Mouse (Mus musculus): ENCODE measurements at regions not wholly inside any gene's neighbourhood (a gene's known extent, or its start where the extent isn't known, plus 50 kb on each side); places are given as distances from the start of the nearest gene placed in this dataset.

- no peak overlapping the region for H3K4me3 ChIP-seq (replicated peaks in 1 of 3; ENCODE audit: low read depth in 2 of 3, low read length in 2 of 3, poor library complexity in 1 of 3)
- no peak for DNase-seq (ENCODE audit: extremely low read depth)
- H3K79me2 ChIP-seq (replicated peaks; ENCODE audit: control insufficient read depth, extremely low read depth, insufficient read depth, poor library complexity, severe bottlenecking): no peaks in the 10 kb centered on the region
- peaks cover 6 to 9% of the 10 kb centered on the region in 2 experiments; a peak in 3 of 4 replicates for H3K4me1 ChIP-seq (ENCODE audit: control insufficient read depth in 1 of 2, insufficient read depth in 2 of 2)
- H3K27ac ChIP-seq (ENCODE audit: insufficient read depth, low read depth): no peak overlapping the region
- no peaks in the 10 kb centered on the region for H3K9me3 ChIP-seq (replicated peaks; ENCODE audit: low read length)
- H3K9ac ChIP-seq (ENCODE audit: insufficient read depth, low read depth): no peak overlapping the region
- dilution Hi-C loops (cut with MboI; ENCODE audit: extremely low pct_ligation_motif_present, extremely low pct_unique_long_range_greater_than_20kb, low sequenced_read_pairs): no loop called here
- no peak overlapping the region for H3K4me2 ChIP-seq (ENCODE audit: insufficient read depth, low read depth, poor library complexity, severe bottlenecking)
- no peaks in the 10 kb centered on the region for H3K27me3 ChIP-seq (replicated peaks)
- H3K36me3 ChIP-seq (replicated peaks in 1 of 2; ENCODE audit: control insufficient read depth in 1 of 2, insufficient read depth in 1 of 2, low read length in 1 of 2): no peaks in the 10 kb centered on the region
- TF ChIP-seq ELF1 (IDR thresholded peaks at IDR 0.05; ENCODE audit: low read depth, low read length) (no peak), MAZ (IDR thresholded peaks at IDR 0.05; ENCODE audit: low read depth, low read length) (no peak), ZMIZ1 (IDR thresholded peaks at IDR 0.05; ENCODE audit: low read depth, low read length) (no peak), USF1 (IDR thresholded peaks at IDR 0.05; ENCODE audit: low read depth, low read length) (no peak), CHD2 (IDR thresholded peaks at IDR 0.05; ENCODE audit: low read length) (no peak), MYC (IDR thresholded peaks at IDR 0.05; ENCODE audit: low read depth, low read length) (no peak), GABPA (IDR thresholded peaks at IDR 0.05; ENCODE audit: insufficient replicate concordance, low read depth, low read length) (no peak), ZNF384 (IDR thresholded peaks at IDR 0.05; ENCODE audit: low read depth, low read length) (no peak), ETS1 (conservative IDR thresholded peaks at IDR 0.05; ENCODE audit: low read depth, low read length) (no peak), BHLHE40 (IDR thresholded peaks at IDR 0.05; ENCODE audit: low read depth, low read length) (no peak), TCF12 (IDR thresholded peaks at IDR 0.05; ENCODE audit: low read depth, low read length) (no peak), POLR2A (IDR thresholded peaks at IDR 0.05; ENCODE audit: low read depth, low read length) (no peak), MAX (IDR thresholded peaks at IDR 0.05; ENCODE audit: low read length) (no peak), KAT2A (IDR thresholded peaks at IDR 0.05; ENCODE audit: insufficient replicate concordance, low read length) (no peak), MAFK (IDR thresholded peaks at IDR 0.05; ENCODE audit: insufficient replicate concordance, low read length) (no peak), RAD21 (IDR thresholded peaks at IDR 0.05; ENCODE audit: low read depth, low read length) (no peak), MEF2A (IDR thresholded peaks at IDR 0.05; ENCODE audit: borderline replicate concordance, low read depth, low read length) (no peak)
- in situ Hi-C loops (cut with MboI; ENCODE audit: low pct_ligation_motif_present, low pct_unique_long_range_greater_than_20kb, low sequenced_read_pairs): no loop called here
Observed at GRCm38 (mm10) chr13:101221331-101222043, 388.3 kb upstream of the Slc30a5 start.

GRCm38 (mm10) chr13:101219568-101219967 is 386.3 kb upstream of the Slc30a5 start:
- Histone ChIP-seq H3K4me3 (replicated peaks in 1 of 3; ENCODE audit: low read depth in 2 of 3, low read length in 2 of 3, poor library complexity in 1 of 3) (no peak overlapping the region), H3K4me1 (ENCODE audit: control insufficient read depth in 1 of 2, insufficient read depth in 2 of 2) (0 out of 4 replicates have a peak, but pooled peaks cover 0 to 3% of the 10 kb centered on the region in 2 experiments), H3K9ac (ENCODE audit: insufficient read depth, low read depth) (no peak overlapping the region), H3K27me3 (replicated peaks) (no peaks in the 10 kb centered on the region), H3K36me3 (replicated peaks in 1 of 2; ENCODE audit: control insufficient read depth in 1 of 2, insufficient read depth in 1 of 2, low read length in 1 of 2) (no peaks in the 10 kb centered on the region), H3K9me3 (replicated peaks; ENCODE audit: low read length) (no peaks in the 10 kb centered on the region), H3K4me2 (ENCODE audit: insufficient read depth, low read depth, poor library complexity, severe bottlenecking) (no peak overlapping the region), H3K27ac (ENCODE audit: insufficient read depth, low read depth) (no peak overlapping the region), H3K79me2 (replicated peaks; ENCODE audit: control insufficient read depth, extremely low read depth, insufficient read depth, poor library complexity, severe bottlenecking) (no peaks in the 10 kb centered on the region)
- in situ Hi-C loops (cut with MboI; ENCODE audit: low pct_ligation_motif_present, low pct_unique_long_range_greater_than_20kb, low sequenced_read_pairs): no loop called here
- no peak for TF ChIP-seq CTCF (conservative IDR thresholded peaks at IDR 0.05 in 1 of 2, IDR thresholded peaks at IDR 0.05 in 1 of 2; ENCODE audit: low read depth in 2 of 2, low read length in 2 of 2)
- no peak for DNase-seq (ENCODE audit: extremely low read depth)
- dilution Hi-C loops (cut with MboI; ENCODE audit: extremely low pct_ligation_motif_present, extremely low pct_unique_long_range_greater_than_20kb, low sequenced_read_pairs): no loop called here

Measured in CH12.LX (cell line).